Mouse (Mus musculus): ENCODE data around the gene Tnnt3.
A peak's percentile ranks its signal among the peaks of the same experiment; 100 is the strongest.

Gene Tnnt3

GRCm38 (mm10) chr7:142476795-142477452 lies 21.7 kb upstream of the Tnnt3 start:
- no peak for DNase-seq

GRCm38 (mm10) chr7:142478001-142478400 lies 20.6 kb upstream of the Tnnt3 start:
- DNase-seq = no peak

- no peak for DNase-seq
These were observed 20.1 kb upstream of the Tnnt3 start for GRCm38 (mm10) chr7:142478574-142478973.

GRCm38 (mm10) chr7:142479307-142479706 lies 19.3 kb upstream of the Tnnt3 start:
- no peak for DNase-seq

- no peak for DNase-seq
These were observed 18.8 kb upstream of the Tnnt3 start for GRCm38 (mm10) chr7:142479886-142480285.

- no peak for DNase-seq
These were observed 18.0 kb upstream of the Tnnt3 start for GRCm38 (mm10) chr7:142480661-142481060.

GRCm38 (mm10) chr7:142481186-142481567 lies 17.5 kb upstream of the Tnnt3 start:
- DNase-seq = no peak

GRCm38 (mm10) chr7:142481568-142482255 lies 16.9 kb upstream of the Tnnt3 start:
- no peak for DNase-seq

GRCm38 (mm10) chr7:142482256-142482609 lies 16.4 kb upstream of the Tnnt3 start:
- no peak for DNase-seq

- no peak for DNase-seq
These were observed 15.5 kb upstream of the Tnnt3 start for GRCm38 (mm10) chr7:142483136-142483535.

GRCm38 (mm10) chr7:142484780-142485179 lies 13.9 kb upstream of the Tnnt3 start:
- no peak for DNase-seq

GRCm38 (mm10) chr7:142486751-142487162 lies 11.9 kb upstream of the Tnnt3 start:
- no peak for DNase-seq

GRCm38 (mm10) chr7:142487341-142487859 lies 11.2 kb upstream of the Tnnt3 start:
- DNase-seq = no peak

- DNase-seq = no peak
These were observed 10.6 kb upstream of the Tnnt3 start for GRCm38 (mm10) chr7:142488053-142488452.

- no peak for DNase-seq
These were observed 5.1 kb upstream of the Tnnt3 start for GRCm38 (mm10) chr7:142493535-142493934.

- DNase-seq = no peak
These were observed 2.5 kb upstream of the Tnnt3 start for GRCm38 (mm10) chr7:142496158-142496557.

- DNase-seq = no peak
These were observed 1.8 kb upstream of the Tnnt3 start for GRCm38 (mm10) chr7:142496800-142497199.

GRCm38 (mm10) chr7:142497775-142498174 lies 861 bp upstream of the Tnnt3 start:
- peak; percentile 73 for DNase-seq

- no peak for DNase-seq
These were observed 530 bp downstream of the Tnnt3 start for GRCm38 (mm10) chr7:142499010-142499721.

- DNase-seq = no peak
These were observed 1.4 kb downstream of the Tnnt3 start for GRCm38 (mm10) chr7:142500032-142500431.

GRCm38 (mm10) chr7:142503206-142503605 lies 4.6 kb downstream of the Tnnt3 start:
- no peak for DNase-seq

GRCm38 (mm10) chr7:142505942-142506341 lies 7.3 kb downstream of the Tnnt3 start:
- DNase-seq = no peak

GRCm38 (mm10) chr7:142506501-142506900 lies 7.9 kb downstream of the Tnnt3 start:
- no peak for DNase-seq

- DNase-seq = no peak
These were observed 8.8 kb downstream of the Tnnt3 start for GRCm38 (mm10) chr7:142507453-142507852.
